Comparison of ENCODE assay signal across 30 mouse cellular contexts in genomic region chr13:34143389-34143788, GRCm38 (mm10). TPM values are rescaled to one million over a fixed set of nuclear protein-coding genes. Genes with fewer than 3 reads are reported as not detected.
A peak's percentile ranks its signal among the peaks of the same experiment; 100 is the strongest.
DNase-seq lines count a peak whose midpoint lies in the region; ATAC-seq and TF ChIP-seq lines count a peak whose summit lies in the region.
"Had no signal": no experiment of that assay in that cellular context is flagged by ENCODE, and none has a peak within 500 bp of the region (broad histone marks: within the 10 kb centered on the region; RNA-seq: fewer than 3 reads in every experiment).

No protein-coding gene starts in this region.

- no peak for TF ChIP-seq CTCF in hindbrain, postnatal 0 days (IDR thresholded peaks at IDR 0.05; ENCODE audit: low read depth)

- no peaks in the 10 kb centered on the region for H3K9me3 ChIP-seq in hindbrain, embryonic 10.5 days
- H3K9me3 ChIP-seq in hindbrain, postnatal 0 days (ENCODE audit: low read length): no peaks in the 10 kb centered on the region
- no peaks in the 10 kb centered on the region for H3K9me3 ChIP-seq in hindbrain, embryonic 16.5 days (ENCODE audit: control insufficient read depth, low read length)
- H3K9me3 ChIP-seq in neural tube, embryonic 15.5 days (replicated peaks): no peaks in the 10 kb centered on the region
- H3K9me3 ChIP-seq: embryonic facial prominence, embryonic 13.5 days; G1E; heart, embryonic 15.5 days; intestine, embryonic 15.5 days; limb, embryonic 15.5 days; lung, embryonic 15.5 days; megakaryocyte, embryonic 14.5 days had no signal

- no peak overlapping the region for H3K4me2 ChIP-seq in hindbrain, postnatal 0 days (ENCODE audit: low read depth, low read length)
- H3K4me2 ChIP-seq in hindbrain, embryonic 16.5 days (ENCODE audit: low read length): no peak overlapping the region
- no peak overlapping the region for H3K4me2 ChIP-seq in neural tube, embryonic 15.5 days
- H3K4me2 ChIP-seq: embryonic facial prominence, embryonic 13.5 days; heart, embryonic 15.5 days; intestine, embryonic 15.5 days; limb, embryonic 15.5 days; lung, embryonic 15.5 days had no signal

- H3K4me1 ChIP-seq in hindbrain, embryonic 10.5 days (replicated peaks): peaks cover 29% of the 10 kb centered on the region
- peaks cover 11% of the 10 kb centered on the region for H3K4me1 ChIP-seq in hindbrain, postnatal 0 days (ENCODE audit: insufficient read depth, low read length)
- H3K4me1 ChIP-seq in hindbrain, embryonic 16.5 days (ENCODE audit: control insufficient read depth, insufficient read depth, low read depth, low read length): peaks cover 9% of the 10 kb centered on the region
- peaks cover 13% of the 10 kb centered on the region for H3K4me1 ChIP-seq in neural tube, embryonic 15.5 days
- H3K4me1 ChIP-seq: intestine, embryonic 15.5 days; limb, embryonic 15.5 days; lung, embryonic 15.5 days had no signal

- peak overlapping the region; percentile 64 for H3K27ac ChIP-seq in hindbrain, embryonic 10.5 days
- no peak overlapping the region for H3K27ac ChIP-seq in hindbrain, postnatal 0 days
- no peak overlapping the region for H3K27ac ChIP-seq in hindbrain, embryonic 16.5 days (ENCODE audit: low read depth, low read length)
- 0 out of 2 replicates have a peak overlapping the region, but pooled peaks have one; percentile 9 for H3K27ac ChIP-seq in neural tube, embryonic 15.5 days (replicated peaks)
- H3K27ac ChIP-seq: embryonic facial prominence, embryonic 13.5 days; heart, embryonic 15.5 days; intestine, embryonic 15.5 days; limb, embryonic 15.5 days; liver, embryonic 14.5 days; lung, embryonic 15.5 days had no signal

- no peak for DNase-seq in hindbrain, embryonic 10.5 days (ENCODE audit: low spot score)
- DNase-seq in hindbrain, postnatal 0 days (ENCODE audit: low spot score): no peak
- peak; percentile 3 for DNase-seq in thymus, postnatal 4 days
- no peak for DNase-seq in thymus, postnatal 14 days
- DNase-seq in thymus, adult 18-20 months: no peak
- no peak for DNase-seq in ovary, postnatal 14 days (ENCODE audit: low spot score)
- DNase-seq: adrenal gland, adult 2 months; B cell, adult 2 months; cerebellum, adult 11-12 months; cerebellum, postnatal 10 days; forebrain, postnatal 0 days; gastrocnemius, postnatal 25 days; heart, postnatal 4 days; kidney, adult 9 months; kidney, postnatal 14 days; left cerebral cortex, postnatal 4 days; lung, postnatal 36 days; retina, postnatal 1 day; right cerebral cortex, postnatal 4 days had no signal

- no peak for ATAC-seq in hindbrain, postnatal 0 days
- ATAC-seq in hindbrain, embryonic 16.5 days: peak; percentile 53; the same call in 1 of the 2 replicates
- ATAC-seq in neural tube, embryonic 15.5 days (ENCODE audit: low FRiP score): no peak
- ATAC-seq: forebrain, postnatal 0 days; intestine, embryonic 15.5 days had no signal

- H3K36me3 ChIP-seq in hindbrain, embryonic 10.5 days: no peaks in the 10 kb centered on the region
- H3K36me3 ChIP-seq in hindbrain, postnatal 0 days (ENCODE audit: insufficient read depth, low read length): no peaks in the 10 kb centered on the region
- H3K36me3 ChIP-seq in hindbrain, embryonic 16.5 days (ENCODE audit: control insufficient read depth, insufficient read depth, low read length): no peaks in the 10 kb centered on the region
- H3K36me3 ChIP-seq in neural tube, embryonic 15.5 days: no peaks in the 10 kb centered on the region
- H3K36me3 ChIP-seq: embryonic facial prominence, embryonic 13.5 days; G1E; heart, embryonic 15.5 days; intestine, embryonic 15.5 days; limb, embryonic 15.5 days; lung, embryonic 15.5 days had no signal

- 38% methylated on average over 5 of the region's 5 CpGs for WGBS in hindbrain, embryonic 10.5 days
- 24% methylated on average over 5 of the region's 5 CpGs for WGBS in hindbrain, postnatal 0 days
- 26% methylated on average over 5 of the region's 5 CpGs for WGBS in hindbrain, embryonic 16.5 days
- 17% methylated on average over 5 of the region's 5 CpGs for WGBS in neural tube, embryonic 15.5 days

- H3K4me3 ChIP-seq in hindbrain, embryonic 10.5 days: no peak overlapping the region
- H3K4me3 ChIP-seq in hindbrain, postnatal 0 days (ENCODE audit: low read length): no peak overlapping the region
- no peak overlapping the region for H3K4me3 ChIP-seq in hindbrain, embryonic 16.5 days (ENCODE audit: low read length)
- no peak overlapping the region for H3K4me3 ChIP-seq in neural tube, embryonic 15.5 days (replicated peaks)
- H3K4me3 ChIP-seq: embryonic facial prominence, embryonic 13.5 days; heart, embryonic 15.5 days; intestine, embryonic 15.5 days; limb, embryonic 15.5 days; lung, embryonic 15.5 days; megakaryocyte, embryonic 14.5 days had no signal

- H3K9ac ChIP-seq in hindbrain, postnatal 0 days (replicated peaks; ENCODE audit: low read length): no peak overlapping the region
- no peak overlapping the region for H3K9ac ChIP-seq in hindbrain, embryonic 16.5 days (ENCODE audit: low read depth, low read length)
- H3K9ac ChIP-seq in neural tube, embryonic 15.5 days (replicated peaks): no peak overlapping the region
- H3K9ac ChIP-seq: embryonic facial prominence, embryonic 13.5 days; forebrain, postnatal 0 days; heart, embryonic 15.5 days; intestine, embryonic 15.5 days; limb, embryonic 15.5 days; liver, embryonic 14.5 days; lung, embryonic 15.5 days had no signal

- H3K27me3 ChIP-seq in hindbrain, embryonic 10.5 days (ENCODE audit: insufficient read depth, poor library complexity, severe bottlenecking): no peaks in the 10 kb centered on the region
- H3K27me3 ChIP-seq in hindbrain, postnatal 0 days (ENCODE audit: insufficient read depth, low read length): no peaks in the 10 kb centered on the region
- no peaks in the 10 kb centered on the region for H3K27me3 ChIP-seq in hindbrain, embryonic 16.5 days (replicated peaks; ENCODE audit: control insufficient read depth, insufficient read depth, low read length)
- no peaks in the 10 kb centered on the region for H3K27me3 ChIP-seq in neural tube, embryonic 15.5 days (replicated peaks)
- H3K27me3 ChIP-seq: CH12.LX; embryonic facial prominence, embryonic 13.5 days; heart, embryonic 15.5 days; intestine, embryonic 15.5 days; limb, embryonic 15.5 days; lung, embryonic 15.5 days had no signal

RNA-seq across cellular contexts. Expression of gene Tubb2b, which starts 13.1 kb away (rescaled TPM):
- polyA plus RNA-seq in hindbrain, embryonic 10.5 days (2016; fragmentation: Nextera tagmentation; extraction: Ambion mirVana): 187 and 370 TPM in 2 replicates
- 4,422 and 4,857 TPM in 2 replicates for total RNA-seq in hindbrain, postnatal 0 days (2014; rRNA removed)
- 709 and 787 TPM in 2 replicates for polyA plus RNA-seq in hindbrain, postnatal 0 days (2015; fragmentation: Nextera tagmentation; extraction: Ambion mirVana)
- polyA plus RNA-seq in hindbrain, embryonic 16.5 days (2015; fragmentation: Nextera tagmentation; extraction: Ambion mirVana): 1,169 and 1,199 TPM in 2 replicates
- 777 and 1,015 TPM in 2 replicates for polyA plus RNA-seq in neural tube, embryonic 15.5 days (2015; fragmentation: Nextera tagmentation; extraction: Ambion mirVana)

RNA-seq across cellular contexts. Expression of gene Psmg4, which starts 19.4 kb away (rescaled TPM):
- 115 and 116 TPM in 2 replicates for polyA plus RNA-seq in hindbrain, embryonic 10.5 days (2016; fragmentation: Nextera tagmentation; extraction: Ambion mirVana)
- 41.6 and 75.9 TPM in 2 replicates for total RNA-seq in hindbrain, postnatal 0 days (2014; rRNA removed)
- polyA plus RNA-seq in hindbrain, postnatal 0 days (2015; fragmentation: Nextera tagmentation; extraction: Ambion mirVana): 88.5 and 92.0 TPM in 2 replicates
- polyA plus RNA-seq in hindbrain, embryonic 16.5 days (2015; fragmentation: Nextera tagmentation; extraction: Ambion mirVana): 69.1 and 69.5 TPM in 2 replicates
- polyA plus RNA-seq in neural tube, embryonic 15.5 days (2015; fragmentation: Nextera tagmentation; extraction: Ambion mirVana): 86.8 and 96.5 TPM in 2 replicates

Comparison
In these comparisons a context has a peak if more than half of its experiments do, and no peak if none do; other contexts are left out.
1. H3K27ac ChIP-seq: peak in hindbrain, embryonic 10.5 days (single experiment) and neural tube, embryonic 15.5 days (single experiment); none in hindbrain, postnatal 0 days (single experiment) and hindbrain, embryonic 16.5 days (single experiment).